Mouse (Mus musculus) layer of hippocampus, adult 9-10 months (tissue): ENCODE results near the gene Selenok.

ENCODE experiments used
- DNase-seq: peaks from one replicate; pipeline ENCODE4 v3.0.0; 2022; ENCODE audit warnings: low spot score

Gene Selenok

GRCm38 (mm10) chr14:29968075-29968821 is at the start of gene Selenok:
Gene Selenok, plus strand, starts transcription at chr14:29968308.
- peak; percentile 97 for DNase-seq

- DNase-seq: no peak
Observed at GRCm38 (mm10) chr14:29928966-29929365, 39.1 kb upstream of the Selenok start.

DNA sequence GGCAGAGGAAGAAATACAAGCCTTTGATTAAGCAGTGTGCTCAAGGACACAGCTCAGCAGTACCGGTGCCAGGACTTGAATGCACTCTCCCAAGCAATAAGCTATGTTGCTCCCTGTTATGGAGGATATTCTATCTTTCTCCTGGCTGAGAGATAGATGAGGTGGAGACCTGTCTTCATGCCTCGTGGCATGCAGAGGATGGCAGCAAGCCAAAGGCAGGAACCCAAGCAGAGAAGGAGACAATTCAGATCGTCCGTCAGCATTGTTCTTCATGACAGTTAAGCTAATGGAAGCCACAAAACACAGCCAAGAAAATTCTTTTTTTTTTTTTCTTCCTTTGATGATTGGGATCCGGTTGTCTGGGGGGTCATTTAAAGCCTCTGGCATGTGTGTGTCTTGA is 32.6 kb upstream of the Selenok start:
- no peak for DNase-seq

DNA sequence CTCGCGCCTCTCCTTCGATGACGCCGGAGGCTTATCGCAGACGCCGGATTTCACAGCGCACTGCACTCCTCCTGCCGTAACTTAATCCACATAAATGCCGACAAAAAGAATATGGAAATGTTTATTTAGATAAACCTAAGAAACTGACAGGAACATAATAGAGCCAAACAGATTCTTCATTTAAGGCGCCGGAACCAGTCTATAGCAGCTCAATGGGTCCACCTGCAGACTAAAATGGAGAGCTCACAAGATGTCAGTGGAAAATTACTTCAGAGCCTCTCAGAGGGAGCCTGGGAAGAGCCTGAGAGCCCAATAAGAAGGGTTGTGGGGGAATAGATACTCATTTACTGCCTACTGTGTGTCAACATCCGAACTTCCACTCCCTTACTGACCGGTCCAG is 30.6 kb upstream of the Selenok start:
- no peak for DNase-seq

DNA sequence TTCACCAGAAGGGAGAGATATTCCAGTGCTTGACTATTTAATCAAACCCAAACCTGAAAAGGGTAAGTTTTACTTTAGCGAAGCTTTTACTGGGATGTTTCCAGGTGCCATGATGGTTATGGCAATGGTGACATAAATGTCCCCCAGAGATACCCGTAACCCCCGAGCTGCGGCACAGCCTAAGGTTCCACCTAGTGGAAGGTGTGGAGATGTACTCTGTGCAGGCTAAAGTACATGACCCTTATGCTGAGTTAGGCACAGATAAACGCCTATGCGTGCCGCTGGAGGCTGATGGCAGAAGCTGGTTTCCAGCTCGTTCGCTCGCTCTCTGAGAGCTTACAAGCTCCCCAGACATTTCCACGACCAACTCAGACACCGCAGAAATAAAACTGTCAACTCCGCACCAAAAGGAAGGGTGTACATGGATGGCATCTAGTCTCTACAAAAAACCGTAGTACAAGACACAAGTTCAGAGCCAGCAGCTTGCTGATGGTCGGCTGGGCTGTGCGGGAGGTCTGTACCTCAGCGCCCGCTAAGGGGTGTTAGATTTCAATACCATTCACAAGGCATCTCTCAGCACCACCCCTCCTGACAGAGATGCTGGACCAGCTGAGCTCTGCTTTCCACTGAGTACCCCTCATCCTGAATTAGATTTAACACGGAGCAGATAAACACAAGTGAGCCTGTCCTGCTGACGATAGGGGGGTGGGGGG is 28.4 kb upstream of the Selenok start:
- no peak for DNase-seq

DNA sequence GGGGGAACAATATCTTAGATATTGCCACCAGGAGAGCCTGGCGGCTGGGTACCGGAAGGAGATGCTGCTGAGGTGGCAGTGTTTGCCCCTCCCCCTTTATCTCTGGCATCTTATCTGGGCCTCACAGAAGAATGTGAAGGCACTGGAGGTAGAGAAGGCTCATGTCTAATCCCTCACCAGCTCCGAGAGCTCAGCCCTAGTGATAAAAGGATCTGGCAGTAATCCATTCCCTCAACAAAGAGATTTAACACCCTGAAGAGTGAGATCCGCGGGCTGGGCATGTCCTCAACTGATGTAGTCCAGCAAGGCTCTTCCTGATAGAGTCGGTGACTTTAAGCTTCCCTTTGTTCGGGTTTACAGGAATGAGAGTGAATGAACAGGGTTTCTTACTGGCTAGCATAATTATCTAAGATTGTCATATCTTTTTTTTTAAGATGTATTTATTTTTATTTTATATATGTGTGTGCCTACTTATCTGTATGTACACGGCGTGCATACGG is 27.7 kb upstream of the Selenok start:
- no peak for DNase-seq

DNA sequence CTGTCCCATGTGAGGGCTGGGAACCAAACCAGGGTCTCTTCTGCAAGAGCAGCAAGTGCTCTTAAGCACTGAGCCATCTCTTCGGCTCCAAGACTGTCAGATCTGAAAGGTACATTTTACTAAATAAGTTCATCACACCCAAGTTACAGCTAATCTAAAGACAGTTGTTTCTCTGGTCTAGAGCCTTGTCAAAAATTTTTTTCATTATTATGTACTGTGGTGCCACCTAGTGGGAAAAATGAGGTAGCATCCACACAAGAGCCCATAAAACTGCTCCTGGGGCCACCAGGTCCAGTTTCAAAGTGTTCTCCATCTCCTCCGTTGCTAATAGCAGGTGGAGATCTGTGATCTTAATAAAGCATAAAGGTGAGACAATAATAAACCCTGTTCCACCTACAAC is 27.2 kb upstream of the Selenok start:
- DNase-seq: no peak

DNA sequence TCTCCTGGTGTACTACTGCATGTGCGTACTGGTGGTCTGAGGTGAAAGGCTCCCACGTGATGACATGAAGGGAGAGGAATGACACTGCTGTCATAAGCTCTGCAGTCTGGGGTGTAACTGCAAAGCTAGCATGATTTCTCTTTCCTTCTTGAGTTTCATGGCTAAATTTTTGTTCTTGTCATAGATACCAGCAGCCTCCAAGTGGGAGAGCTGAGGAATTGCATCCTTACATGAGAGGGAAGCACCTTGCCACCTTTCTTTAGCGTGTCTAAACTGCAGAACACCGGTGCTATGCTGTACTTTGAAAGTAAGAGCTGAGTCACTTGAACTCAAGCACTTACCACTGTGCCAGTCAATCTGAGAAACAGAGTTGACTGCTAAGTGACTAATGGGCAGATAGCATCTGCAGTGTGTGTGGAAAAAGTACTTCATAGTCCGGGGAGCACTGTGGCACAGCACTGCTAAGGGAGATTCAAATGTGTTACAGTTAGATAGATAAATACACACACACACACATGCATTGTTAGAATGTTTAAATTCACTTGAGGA is 21.3 kb upstream of the Selenok start:
- no peak for DNase-seq

DNA sequence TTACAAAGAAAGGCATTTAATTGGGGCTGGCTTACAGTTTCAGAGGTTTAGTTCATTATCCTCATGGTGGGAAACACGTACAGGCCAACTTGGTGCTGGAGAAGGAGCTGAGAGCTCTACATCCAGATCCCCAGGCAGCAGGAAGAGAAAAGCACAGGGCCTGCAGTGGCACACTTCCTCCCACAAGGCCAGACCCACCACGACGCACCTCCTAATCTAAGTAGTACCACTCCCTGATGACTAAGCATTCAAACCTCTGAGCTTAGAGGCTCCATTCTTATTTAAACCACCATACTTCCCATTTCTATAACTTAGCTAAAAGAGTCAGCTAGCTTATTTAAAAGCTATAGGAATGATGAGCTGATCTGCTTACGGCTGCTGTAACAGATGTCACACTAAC is 17.3 kb upstream of the Selenok start:
- no peak for DNase-seq

DNA sequence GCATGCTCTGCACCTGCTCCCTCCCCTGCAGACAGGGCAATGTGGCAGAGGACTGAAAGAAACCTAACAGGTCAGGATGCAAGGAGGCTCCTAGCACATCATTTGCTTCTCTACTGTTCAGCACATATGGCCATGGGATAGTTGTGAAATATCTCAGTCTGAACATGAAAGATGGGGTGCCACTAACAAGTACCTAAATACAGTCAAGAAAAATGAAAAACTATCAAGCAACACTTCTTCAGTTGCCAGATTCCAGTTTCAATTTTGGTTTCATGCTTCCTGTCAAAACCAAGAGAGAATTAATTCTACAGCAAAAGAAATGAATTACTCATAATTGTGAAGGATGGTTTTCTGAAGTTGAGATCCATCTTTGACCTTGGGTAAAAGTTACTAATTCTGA is 10.7 kb upstream of the Selenok start:
- DNase-seq: no peak

GRCm38 (mm10) chr14:29967611-29968010 is 497 bp upstream of the Selenok start:
- no peak for DNase-seq

- DNase-seq: no peak
Observed at GRCm38 (mm10) chr14:29971446-29971845, 3.3 kb downstream of the Selenok start.

GRCm38 (mm10) chr14:29971993-29972392 is 3.9 kb downstream of the Selenok start:
- DNase-seq: no peak

- DNase-seq: no peak
Observed at GRCm38 (mm10) chr14:29976927-29977326, 8.8 kb downstream of the Selenok start.

- peak; percentile 56 for DNase-seq
Observed at GRCm38 (mm10) chr14:29978254-29979204, 10.4 kb downstream of the Selenok start, which contains the start of gene Actr8. Gene Actr8, plus strand, starts transcription at chr14:29978337.

DNA sequence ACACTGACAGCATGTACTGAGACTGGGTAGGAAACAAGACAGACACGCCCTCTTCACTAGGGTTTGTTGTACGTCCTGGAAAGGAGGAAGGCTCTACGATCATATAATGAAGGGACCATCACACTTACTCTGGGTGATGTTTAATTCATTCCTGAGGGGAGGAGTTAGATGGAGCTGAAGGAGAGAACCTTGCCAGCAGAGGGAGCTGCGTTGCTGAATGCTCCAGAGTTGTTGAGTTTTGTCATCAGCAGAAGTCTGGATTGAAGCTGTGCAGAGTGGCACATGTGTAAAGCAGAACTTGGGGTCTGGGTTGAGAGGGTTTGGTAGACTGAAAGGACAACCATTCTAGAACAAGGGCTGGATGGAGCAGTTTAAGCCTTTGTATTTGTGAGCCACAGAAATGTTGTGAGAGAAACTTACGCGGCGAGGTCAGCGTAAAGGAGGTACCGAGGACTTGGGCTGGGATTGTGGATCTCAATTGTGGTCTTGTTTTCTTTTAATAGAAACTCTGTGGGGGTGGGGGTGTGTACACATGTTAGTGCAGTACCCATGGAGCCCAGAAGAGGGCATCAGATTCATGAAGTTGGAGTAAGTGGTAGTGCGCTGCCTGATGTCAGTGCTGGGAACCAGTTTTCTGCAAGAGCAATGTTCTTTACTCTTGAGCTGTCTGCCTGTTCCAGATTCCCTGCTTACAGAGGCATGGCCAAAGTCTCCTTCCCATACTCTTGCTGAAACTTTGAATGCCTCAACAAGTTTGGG is 12.5 kb downstream of the Selenok start:
- DNase-seq: no peak

DNA sequence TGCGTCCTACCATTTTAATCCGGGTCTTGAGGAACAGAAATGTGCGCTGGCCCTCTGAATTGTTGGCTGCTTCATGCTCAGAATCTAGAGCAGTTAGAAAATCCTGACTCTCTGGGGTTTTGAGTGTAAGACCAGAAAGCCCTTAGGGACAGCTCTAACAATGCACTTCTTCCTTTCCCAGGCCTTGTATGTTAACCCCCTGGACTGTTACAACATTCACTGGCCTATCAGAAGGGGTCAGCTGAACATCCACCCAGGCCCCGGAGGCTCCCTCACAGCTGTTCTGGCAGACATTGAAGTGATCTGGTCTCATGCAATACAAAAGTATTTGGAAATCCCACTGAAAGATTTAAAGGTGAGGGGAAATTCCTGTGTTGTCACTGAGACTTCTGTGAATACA is 18.0 kb downstream of the Selenok start:
- DNase-seq: no peak

GRCm38 (mm10) chr14:29987276-29987675 is 19.2 kb downstream of the Selenok start:
- no peak for DNase-seq

- no peak for DNase-seq
Observed at GRCm38 (mm10) chr14:29987739-29988138, 19.6 kb downstream of the Selenok start.

- no peak for DNase-seq
Observed at GRCm38 (mm10) chr14:29988337-29988736, 20.2 kb downstream of the Selenok start.

- DNase-seq: no peak
Observed at GRCm38 (mm10) chr14:29994976-29995375, 26.9 kb downstream of the Selenok start.
